Mouse (Mus musculus) embryonic facial prominence, embryonic 14.5 days (tissue): ENCODE measurements at regions not wholly inside any gene's neighbourhood (a gene's known extent, or its start where the extent isn't known, plus 50 kb on each side); places are given as distances from the start of the nearest gene placed in this dataset.
A peak's percentile ranks its signal among the peaks of the same experiment; 100 is the strongest.
"Not testable (repeated sequence)": the region's sequence is repeated elsewhere in the genome, so short reads cannot be mapped to it uniquely, and the experiment has no call there.

Source experiments
- ATAC-seq: fragments of 200-750 bp; cut with Nextera tagmentation; 2 replicates; pipeline ENCODE4 v1.8.0; 2017; ENCODE audit warnings: low read depth, moderate number of reproducible peaks, moderate TSS enrichment
- DNase-seq: peaks from one replicate; pipeline ENCODE4 v3.0.0-alpha.2; 2015; ENCODE audit warnings: low spot score
- H3K27ac ChIP-seq: fragments of 300-500 bp; sonication (generic); replicated peaks from 2 replicates; pipeline ENCODE4 v1.5.1; 2014; ENCODE audit warnings: low read depth, mild to moderate bottlenecking, low read length, moderate library complexity
- H3K27me3 ChIP-seq: fragments of 300-500 bp; sonication (generic); replicated peaks from 2 replicates; pipeline ENCODE4 v1.6.1; 2014; ENCODE audit warnings: low read length; ENCODE audit not compliant: control insufficient read depth, insufficient read depth
- H3K36me3 ChIP-seq: fragments of 300-500 bp; sonication (generic); 2 replicates; pipeline ENCODE4 v1.6.1; 2014; ENCODE audit warnings: low read length, mixed read lengths; ENCODE audit not compliant: control insufficient read depth, insufficient read depth
- H3K4me1 ChIP-seq: fragments of 300-500 bp; sonication (generic); 2 replicates; pipeline ENCODE4 v1.6.1; 2014; ENCODE audit warnings: antibody characterized with exemption, low read length; ENCODE audit not compliant: control insufficient read depth, insufficient read depth
- H3K4me2 ChIP-seq: fragments of 300-500 bp; sonication (generic); 2 replicates; pipeline ENCODE4 v1.6.1; 2014; ENCODE audit warnings: low read depth, mild to moderate bottlenecking, low read length, moderate library complexity, mixed read lengths
- H3K4me3 ChIP-seq: fragments of 300-500 bp; sonication (generic); 2 replicates; pipeline ENCODE4 v1.5.1; 2014; ENCODE audit warnings: low read depth, mild to moderate bottlenecking, low read length
- H3K9ac ChIP-seq: fragments of 300-500 bp; sonication (generic); 2 replicates; pipeline ENCODE4 v1.6.1; 2014; ENCODE audit warnings: low read depth, mild to moderate bottlenecking, low read length, moderate library complexity, mixed read lengths
- H3K9me3 ChIP-seq: fragments of 300-500 bp; sonication (generic); 2 replicates; pipeline ENCODE4 v1.6.1; 2016; ENCODE audit warnings: low read length; ENCODE audit not compliant: control insufficient read depth
- WGBS: fragments of 180-500 bp; shearing (Covaris S2); extraction: QIAGEN DNeasy Blood & Tissue Kit; methylation state at CpG from one replicate; pipeline ENCODE4 v1.1.7; 2014; 5-methylcytosine and 5-hydroxymethylcytosine counted together

GRCm38 (mm10) chr14:114485781-114486180 is 606.2 kb upstream of the Gpc5 start:
- Histone ChIP-seq H3K4me3 (no peak overlapping the region), H3K4me1 (no peaks in the 10 kb centered on the region), H3K36me3 (no peaks in the 10 kb centered on the region), H3K9me3 (no peaks in the 10 kb centered on the region), H3K27ac (no peak overlapping the region), H3K9ac (no peak overlapping the region), H3K4me2 (no peak overlapping the region), H3K27me3 (no peaks in the 10 kb centered on the region)
- 90% methylated on average over 4 of the region's 4 CpGs for WGBS
- DNase-seq (no peak), ATAC-seq (no peak)

- ATAC-seq, H3K9me3 ChIP-seq: not testable (repeated sequence)
- WGBS = 100% methylated on average over 3 of the region's 3 CpGs
Observed at GRCm38 (mm10) chr14:114493371-114493770, 598.6 kb upstream of the Gpc5 start.

GRCm38 (mm10) chr14:114504976-114505375 is 587.0 kb upstream of the Gpc5 start:
- H3K9ac ChIP-seq = no peak overlapping the region
- no peaks in the 10 kb centered on the region for H3K9me3 ChIP-seq
- H3K4me3 ChIP-seq = no peak overlapping the region
- H3K36me3 ChIP-seq = no peaks in the 10 kb centered on the region
- DNase-seq (no peak), ATAC-seq (no peak)
- H3K4me1 ChIP-seq = no peaks in the 10 kb centered on the region
- no peak overlapping the region for H3K4me2 ChIP-seq
- H3K27ac ChIP-seq = no peak overlapping the region
- no peaks in the 10 kb centered on the region for H3K27me3 ChIP-seq

More at GRCm38 (mm10) chr14:114493371-114493770, 598.6 kb upstream of the Gpc5 start:
- not testable (repeated sequence) for H3K4me2 ChIP-seq, H3K9ac ChIP-seq, DNase-seq, H3K4me3 ChIP-seq, H3K36me3 ChIP-seq, H3K27me3 ChIP-seq, H3K4me1 ChIP-seq, H3K27ac ChIP-seq

GRCm38 (mm10) chr14:114547910-114548680 is 543.9 kb upstream of the Gpc5 start:
- no peaks in the 10 kb centered on the region for H3K9me3 ChIP-seq
- ATAC-seq (no peak), DNase-seq (no peak)
- H3K9ac ChIP-seq = no peak overlapping the region
- H3K27ac ChIP-seq = no peak overlapping the region
- no peaks in the 10 kb centered on the region for H3K27me3 ChIP-seq
- no peak overlapping the region for H3K4me3 ChIP-seq
- WGBS = 72% methylated on average over 4 of the region's 4 CpGs
- H3K4me1 ChIP-seq = no peaks in the 10 kb centered on the region
- no peak overlapping the region for H3K4me2 ChIP-seq
- H3K36me3 ChIP-seq = no peaks in the 10 kb centered on the region

GRCm38 (mm10) chr14:114549101-114549500 is 542.9 kb upstream of the Gpc5 start:
- no peaks in the 10 kb centered on the region for H3K9me3 ChIP-seq
- H3K4me2 ChIP-seq = no peak overlapping the region
- H3K36me3 ChIP-seq = no peaks in the 10 kb centered on the region
- 89% methylated on average over 1 of the region's 1 CpGs for WGBS
- no peak overlapping the region for H3K27ac ChIP-seq
- no peak overlapping the region for H3K9ac ChIP-seq
- no peak overlapping the region for H3K4me3 ChIP-seq
- no peaks in the 10 kb centered on the region for H3K4me1 ChIP-seq
- no peaks in the 10 kb centered on the region for H3K27me3 ChIP-seq
- ATAC-seq (no peak), DNase-seq (no peak)

GRCm38 (mm10) chr14:114566411-114567030 is 525.5 kb upstream of the Gpc5 start:
- Histone ChIP-seq H3K4me2 (no peak overlapping the region), H3K9me3 (no peaks in the 10 kb centered on the region), H3K36me3 (no peaks in the 10 kb centered on the region), H3K9ac (no peak overlapping the region), H3K27me3 (no peaks in the 10 kb centered on the region), H3K4me1 (no peaks in the 10 kb centered on the region; the same call in 1 of the 2 replicates), H3K4me3 (no peak overlapping the region), H3K27ac (no peak overlapping the region)
- DNase-seq (no peak), ATAC-seq (no peak)
- 52% methylated on average over 4 of the region's 4 CpGs for WGBS

GRCm38 (mm10) chr14:114567673-114568309 is 524.2 kb upstream of the Gpc5 start:
- ATAC-seq (0 out of 2 replicates have a peak, but pooled peaks have one; percentile 37), DNase-seq (peak; percentile 77)
- H3K4me3 ChIP-seq = no peak overlapping the region
- peak overlapping the region; percentile 44 for H3K4me2 ChIP-seq
- no peaks in the 10 kb centered on the region for H3K9me3 ChIP-seq
- H3K36me3 ChIP-seq = no peaks in the 10 kb centered on the region
- no peaks in the 10 kb centered on the region; the same call in 1 of the 2 replicates for H3K4me1 ChIP-seq
- no peak overlapping the region for H3K27ac ChIP-seq
- H3K9ac ChIP-seq = no peak overlapping the region
- no peaks in the 10 kb centered on the region for H3K27me3 ChIP-seq
- 15% methylated on average over 14 of the region's 14 CpGs for WGBS

GRCm38 (mm10) chr14:114587367-114588064 is 504.5 kb upstream of the Gpc5 start:
- no peak overlapping the region for H3K9ac ChIP-seq
- WGBS = 36% methylated on average over 4 of the region's 4 CpGs
- H3K27me3 ChIP-seq = no peaks in the 10 kb centered on the region
- no peak for ATAC-seq
- H3K4me2 ChIP-seq = no peak overlapping the region
- no peaks in the 10 kb centered on the region for H3K36me3 ChIP-seq
- H3K4me1 ChIP-seq = no peaks in the 10 kb centered on the region
- H3K9me3 ChIP-seq = no peaks in the 10 kb centered on the region
- no peak overlapping the region for H3K27ac ChIP-seq
- DNase-seq = no peak
- H3K4me3 ChIP-seq = no peak overlapping the region
